Mouse (Mus musculus): Measurements from ENCODE around the gene Igf1.

Gene Igf1

DNA sequence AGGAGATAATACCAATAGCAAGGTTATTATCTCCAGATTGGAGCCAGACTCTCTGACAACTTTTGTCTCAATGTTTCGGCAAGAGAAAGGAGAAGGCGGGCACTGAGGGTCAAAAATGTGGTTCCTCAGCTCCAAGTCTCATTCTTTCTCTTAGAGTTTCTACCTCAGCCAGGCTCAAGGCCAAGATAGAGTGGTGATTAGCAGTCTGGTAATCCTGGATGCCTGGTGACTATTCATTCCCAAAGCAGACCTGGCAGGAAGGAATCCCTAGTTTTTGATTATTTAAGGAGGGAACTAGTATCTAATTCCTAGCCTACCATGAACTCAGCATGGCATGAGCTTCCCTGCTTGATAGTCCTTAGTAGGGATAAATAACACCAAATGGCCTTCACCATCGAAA is 47.0 kb downstream of the Igf1 start:
- no peak for TF ChIP-seq GATA4 (IDR thresholded peaks at IDR 0.05; ENCODE audit: insufficient replicate concordance, low read length)

DNA sequence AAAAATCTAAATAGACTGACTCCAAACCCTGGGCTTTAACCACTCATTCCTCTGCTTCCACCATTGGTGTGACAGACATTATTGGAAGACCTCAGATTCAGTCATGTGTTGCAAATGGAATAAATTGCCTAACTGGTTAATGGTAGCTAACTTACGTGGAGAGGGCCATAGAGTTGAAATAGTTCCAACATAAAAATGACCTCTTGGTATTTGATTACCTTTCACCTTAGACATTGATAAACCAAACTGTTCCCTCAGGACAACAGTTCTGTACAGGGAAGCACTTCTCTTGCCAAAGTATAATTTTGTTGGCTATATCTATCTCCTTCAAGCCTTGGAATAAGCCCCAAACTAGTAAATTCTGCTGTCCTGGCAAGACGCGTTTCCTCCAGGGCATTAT is 48.1 kb downstream of the Igf1 start:
- TF ChIP-seq GATA4 (IDR thresholded peaks at IDR 0.05; ENCODE audit: insufficient replicate concordance, low read length): no peak

GRCm38 (mm10) chr10:87906757-87907307 is 48.8 kb downstream of the Igf1 start:
- peak; percentile 38; the same call in 1 of the 2 replicates for TF ChIP-seq GATA4 (IDR thresholded peaks at IDR 0.05; ENCODE audit: insufficient replicate concordance, low read length)

DNA sequence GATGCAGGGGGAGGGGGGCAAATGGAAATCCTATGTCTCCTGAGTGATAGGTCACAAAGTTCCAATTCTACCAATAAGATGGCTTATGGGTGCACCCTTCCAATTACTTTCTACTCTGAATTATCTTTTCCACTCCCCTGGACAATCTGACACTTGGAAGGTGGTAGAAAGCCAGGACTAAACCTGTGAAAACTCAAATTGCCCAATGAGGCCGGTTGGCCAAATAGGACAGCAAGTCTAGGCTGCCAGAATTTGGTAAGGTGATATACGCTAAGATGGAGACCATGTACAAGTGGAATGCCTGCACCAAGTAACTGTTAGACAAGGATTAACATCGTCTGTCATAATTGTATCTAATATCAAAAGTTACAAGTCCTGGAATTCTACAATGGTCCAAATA is 55.8 kb downstream of the Igf1 start:
- no peak for TF ChIP-seq GATA4 (IDR thresholded peaks at IDR 0.05; ENCODE audit: insufficient replicate concordance, low read length)

DNA sequence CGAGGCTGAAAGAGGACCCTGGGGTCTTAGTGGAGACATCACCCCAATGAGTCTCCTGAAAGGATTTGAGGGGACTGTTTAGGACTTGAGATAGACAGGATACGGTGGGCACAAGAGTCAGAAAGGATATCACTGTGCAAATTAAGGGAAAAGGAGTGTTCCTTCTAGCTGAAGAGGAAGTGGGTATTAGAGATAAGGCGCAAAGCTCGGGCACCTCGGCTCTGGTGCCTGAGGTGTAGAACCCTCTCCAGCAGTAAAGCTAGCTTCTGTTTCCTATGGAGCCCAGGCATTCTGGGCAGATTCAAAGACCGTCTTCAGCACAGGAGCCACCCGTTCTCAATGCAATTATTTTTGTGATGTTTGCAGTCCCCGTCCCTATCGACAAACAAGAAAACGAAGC is 56.9 kb downstream of the Igf1 start:
- TF ChIP-seq GATA4 (IDR thresholded peaks at IDR 0.05; ENCODE audit: insufficient replicate concordance, low read length): no peak

- TF ChIP-seq GATA4 (IDR thresholded peaks at IDR 0.05; ENCODE audit: insufficient replicate concordance, low read length): no peak
Observed at GRCm38 (mm10) chr10:87915782-87916181, 57.7 kb downstream of the Igf1 start.

- TF ChIP-seq GATA4 (IDR thresholded peaks at IDR 0.05; ENCODE audit: insufficient replicate concordance, low read length): no peak
Observed at GRCm38 (mm10) chr10:87922263-87922662, 64.2 kb downstream of the Igf1 start.

- TF ChIP-seq GATA4 (IDR thresholded peaks at IDR 0.05; ENCODE audit: insufficient replicate concordance, low read length): no peak
Observed at GRCm38 (mm10) chr10:87926564-87926963, 68.5 kb downstream of the Igf1 start.

DNA sequence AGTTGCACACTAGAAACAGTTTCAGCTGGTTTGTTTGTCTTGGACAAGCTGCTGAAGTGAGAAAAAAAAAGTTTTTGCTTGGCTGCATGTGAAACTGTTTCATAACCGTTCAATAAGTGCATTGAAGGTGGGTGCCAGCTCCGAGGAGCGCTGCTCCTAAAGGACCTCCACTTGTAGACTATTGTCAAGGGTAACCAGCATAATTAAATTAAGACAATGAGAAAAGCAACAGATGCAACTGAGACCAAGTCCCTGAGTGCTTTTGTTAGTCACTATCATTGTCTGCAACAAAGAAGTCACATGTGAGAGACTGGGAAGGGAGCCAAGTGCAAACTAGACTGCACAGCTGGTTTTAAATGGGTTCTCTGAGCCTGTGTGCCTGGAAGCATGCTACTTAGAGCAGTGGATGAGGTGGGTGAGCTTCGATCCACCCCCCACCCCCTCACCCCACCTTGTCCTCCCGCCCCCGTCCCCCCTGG is 69.1 kb downstream of the Igf1 start:
- TF ChIP-seq GATA4 (IDR thresholded peaks at IDR 0.05; ENCODE audit: insufficient replicate concordance, low read length): no peak

DNA sequence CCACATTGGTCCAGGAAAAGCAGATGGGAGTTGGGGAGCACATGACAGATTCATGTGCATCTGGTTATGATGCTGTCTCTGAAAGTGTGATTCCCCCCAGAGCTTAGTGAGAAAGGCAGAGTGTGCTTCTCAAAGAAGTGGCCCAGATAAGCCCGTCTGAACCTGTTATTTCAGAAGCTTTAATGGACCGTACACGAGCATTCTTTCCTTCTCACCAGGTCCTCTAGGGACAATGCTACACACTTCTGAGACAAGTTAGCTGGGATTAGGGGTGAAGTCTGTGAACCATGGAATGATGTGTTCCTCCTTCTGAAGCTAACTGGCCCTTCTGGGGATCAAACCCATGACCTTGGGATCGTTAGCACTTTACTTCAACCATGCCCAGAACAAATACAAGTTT is 90.1 kb downstream of the Igf1 start:
- TF ChIP-seq GATA4 (IDR thresholded peaks at IDR 0.05; ENCODE audit: insufficient replicate concordance, low read length): no peak

GRCm38 (mm10) chr10:87971536-87971935 is 113.5 kb downstream of the Igf1 start:
- no peak for TF ChIP-seq GATA4 (IDR thresholded peaks at IDR 0.05; ENCODE audit: insufficient replicate concordance, low read length)

DNA sequence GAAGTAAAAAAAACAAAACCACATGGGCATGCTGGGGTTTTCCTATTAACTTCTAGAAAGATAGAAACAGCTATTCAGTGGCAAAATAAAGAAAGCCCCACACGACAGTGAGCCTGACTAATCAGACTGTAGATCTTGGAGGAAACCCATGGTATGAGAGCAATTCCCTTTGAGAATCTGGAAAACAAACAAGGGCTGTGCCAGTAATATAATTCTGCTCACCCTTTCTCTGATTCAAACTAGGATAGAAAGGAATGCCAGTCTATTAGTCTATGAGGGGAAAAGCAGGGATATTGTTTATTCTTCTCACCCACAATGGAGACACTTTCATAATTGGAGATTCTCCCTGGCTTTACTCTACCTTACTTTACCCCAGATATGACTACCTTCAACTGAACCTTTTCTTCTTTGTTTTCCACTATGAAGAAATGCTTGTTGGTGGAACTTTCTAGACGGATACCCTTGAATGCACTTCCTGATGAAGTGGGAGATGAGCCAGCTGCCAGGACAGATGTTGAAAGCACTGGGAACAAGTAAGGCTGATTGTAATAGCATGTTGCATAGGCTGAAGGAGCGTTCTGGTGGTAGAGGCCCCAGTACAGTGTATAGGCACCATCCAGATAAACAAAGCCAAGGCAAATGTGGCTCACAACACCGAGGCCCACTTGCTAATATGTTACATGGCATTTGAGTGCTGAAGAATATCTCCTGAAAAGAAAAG is 116.0 kb downstream of the Igf1 start:
- TF ChIP-seq GATA4 (IDR thresholded peaks at IDR 0.05; ENCODE audit: insufficient replicate concordance, low read length): no peak

- TF ChIP-seq GATA4 (IDR thresholded peaks at IDR 0.05; ENCODE audit: insufficient replicate concordance, low read length): no peak
Observed at GRCm38 (mm10) chr10:87985375-87985774, 127.3 kb downstream of the Igf1 start.

- TF ChIP-seq GATA4 (IDR thresholded peaks at IDR 0.05; ENCODE audit: insufficient replicate concordance, low read length): no peak
Observed at GRCm38 (mm10) chr10:87986201-87986600, 128.1 kb downstream of the Igf1 start.

All from liver, adult (tissue).